In the genomic region with DNA sequence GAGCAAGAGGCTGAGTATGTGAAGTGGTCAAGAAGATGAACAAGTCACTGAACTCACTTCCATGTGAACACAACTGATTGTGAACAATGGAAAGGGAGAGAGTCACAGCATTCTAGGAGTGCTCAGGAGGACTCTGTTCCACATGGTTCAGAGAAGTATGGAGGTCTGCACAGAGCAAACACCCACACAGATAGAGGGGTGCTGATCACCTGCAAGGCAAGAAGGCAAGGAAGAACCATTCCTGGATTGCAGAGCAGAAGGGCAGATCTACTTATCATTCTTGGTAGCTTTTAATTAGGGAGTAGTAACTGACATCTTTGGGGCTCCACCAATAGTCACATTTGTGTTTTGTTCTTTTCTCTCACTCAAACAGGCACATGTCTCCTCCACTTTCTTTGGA, we compare ENCODE assay signal across 8 mouse cellular contexts. TPM values are rescaled to one million over a fixed set of nuclear protein-coding genes. Genes with fewer than 3 reads are reported as not detected.
DNase-seq lines count a peak whose midpoint lies in the region; ATAC-seq and TF ChIP-seq lines count a peak whose summit lies in the region.

No protein-coding gene starts in this region.

- intact Hi-C loops in gastrocnemius, adult 2 months (cut with DNase I) = loop anchor here (5.0 kb wide), 1 partner anchor 43 kb away; no protein-coding TSS in a partner anchor

- no peaks in the 10 kb centered on the region for H3K36me3 ChIP-seq in forebrain, embryonic 16.5 days (ENCODE audit: control insufficient read depth, insufficient read depth)

- DNase-seq in gastrocnemius, adult 2 months = no peak
- DNase-seq in gastrocnemius, postnatal 25 days = no peak
- DNase-seq in 3134 (ENCODE audit: extremely low read depth, insufficient read length, low spot score) = peak; percentile 11
- DNase-seq in mesoderm, embryonic 11.5 days (ENCODE audit: low read depth, low spot score) = peak; percentile 4
- no peak for DNase-seq in cerebellum, adult 2 months
- no peak for DNase-seq in adrenal gland, postnatal 14 days
- DNase-seq in spleen, adult 12 weeks (ENCODE audit: low spot score) = no peak

- H3K4me1 ChIP-seq in forebrain, embryonic 16.5 days (replicated peaks; ENCODE audit: control insufficient read depth, insufficient read depth, low read length) = peaks cover 16% of the 10 kb centered on the region
- no peaks in the 10 kb centered on the region for H3K4me1 ChIP-seq in cerebellum, adult 2 months (ENCODE audit: control insufficient read depth, insufficient read depth, low read length)

- H3K4me3 ChIP-seq in gastrocnemius, adult 2 months = no peak overlapping the region
- no peak overlapping the region for H3K4me3 ChIP-seq in forebrain, embryonic 16.5 days (replicated peaks; ENCODE audit: low read length)
- no peak overlapping the region for H3K4me3 ChIP-seq in cerebellum, adult 2 months (replicated peaks; ENCODE audit: insufficient read depth, low read depth, low read length)

- H3K4me2 ChIP-seq in forebrain, embryonic 16.5 days (ENCODE audit: low read length) = no peak overlapping the region

- no peaks in the 10 kb centered on the region for H3K27me3 ChIP-seq in forebrain, embryonic 16.5 days (replicated peaks; ENCODE audit: control insufficient read depth, insufficient read depth, low read length)
- H3K27me3 ChIP-seq in cerebellum, adult 2 months (ENCODE audit: control insufficient read depth, insufficient read depth, low read length) = no peaks in the 10 kb centered on the region

- TF ChIP-seq POLR2A in cerebellum, adult 2 months (IDR thresholded peaks at IDR 0.05; ENCODE audit: borderline replicate concordance, insufficient read depth, low read length) = no peak

- no peak overlapping the region for H3K9ac ChIP-seq in forebrain, embryonic 16.5 days (replicated peaks; ENCODE audit: low read depth, low read length)

- peak; percentile 23; the same call in 1 of the 2 replicates for ATAC-seq in forebrain, embryonic 16.5 days

- no peaks in the 10 kb centered on the region for H3K9me3 ChIP-seq in forebrain, embryonic 16.5 days (ENCODE audit: control insufficient read depth, low read length)

- no peak for TF ChIP-seq CTCF in gastrocnemius, adult 2 months (IDR thresholded peaks at IDR 0.05)
- no peak for TF ChIP-seq CTCF in cerebellum, adult 2 months (IDR thresholded peaks at IDR 0.05; ENCODE audit: borderline replicate concordance, insufficient read depth, low read depth, low read length)

- H3K27ac ChIP-seq in gastrocnemius, adult 2 months = peak overlapping the region; percentile 28; the same call in 1 of the 2 replicates
- peak overlapping the region; percentile 47 for H3K27ac ChIP-seq in forebrain, embryonic 16.5 days (ENCODE audit: low read length)
- no peak overlapping the region for H3K27ac ChIP-seq in cerebellum, adult 2 months (ENCODE audit: insufficient read depth, low read length)

RNA-seq across cellular contexts. Expression of a gene that starts 45.3 kb away (rescaled TPM):
- total RNA-seq in gastrocnemius, adult 2 months (2021) = 10 to 100 TPM; 21.0 to 24.3 TPM
- total RNA-seq in gastrocnemius, postnatal 25 days (2021) = 10 to 100 TPM; 14.8 to 15.7 TPM
- polyA plus RNA-seq in forebrain, embryonic 16.5 days (2015; fragmentation: Nextera tagmentation; extraction: Ambion mirVana) = 34.6 and 42.8 TPM in 2 replicates
- 25.5 and 29.4 TPM in 2 replicates for polyA plus RNA-seq in cerebellum, adult 2 months (2012; rRNA removed)
- 43.4 and 44.8 TPM in 2 replicates for total RNA-seq in adrenal gland, postnatal 14 days (2021)

Comparison
In these comparisons a context has a peak if more than half of its experiments do, and no peak if none do; other contexts are left out.
1. DNase-seq: peak in 3134 (single experiment) and mesoderm, embryonic 11.5 days (single experiment); none in gastrocnemius, adult 2 months (single experiment), gastrocnemius, postnatal 25 days (single experiment), cerebellum, adult 2 months (0 of 2), adrenal gland, postnatal 14 days (single experiment) and spleen, adult 12 weeks (single experiment).